In the genomic region with DNA sequence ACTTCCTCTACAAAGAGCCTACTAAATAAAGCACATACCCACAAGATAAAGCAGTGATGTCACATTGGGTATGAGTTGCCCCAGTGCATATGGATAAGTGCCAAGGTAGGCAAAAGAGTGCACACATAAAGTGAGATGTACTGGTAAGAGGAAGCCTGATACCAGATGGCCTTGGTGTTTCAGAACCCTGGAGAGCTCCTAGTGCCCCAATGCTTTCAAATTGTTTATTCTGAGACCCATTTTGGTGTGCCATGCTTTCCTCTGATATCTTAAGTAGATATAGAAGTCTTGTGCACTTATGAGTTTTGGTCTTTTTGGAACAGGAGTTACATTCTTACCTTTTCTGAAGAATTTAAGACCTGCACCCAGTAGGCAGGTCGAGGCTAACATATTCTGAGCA, we compare ENCODE assay signal across 12 mouse cellular contexts.
DNase-seq lines count a peak whose midpoint lies in the region; ATAC-seq and TF ChIP-seq lines count a peak whose summit lies in the region.
"Had no signal": no experiment of that assay in that cellular context is flagged by ENCODE, and none has a peak within 500 bp of the region (broad histone marks: within the 10 kb centered on the region; RNA-seq: fewer than 3 reads in every experiment).

No protein-coding gene starts in this region.

- no peak for ATAC-seq in lung, embryonic 14.5 days (ENCODE audit: insufficient read depth)
- no peak for ATAC-seq in lung, postnatal 0 days
- ATAC-seq: intestine, embryonic 16.5 days had no signal

- no peak overlapping the region for H3K9ac ChIP-seq in lung, embryonic 14.5 days
- no peak overlapping the region for H3K9ac ChIP-seq in lung, postnatal 0 days (replicated peaks; ENCODE audit: low read depth)
- H3K9ac ChIP-seq: liver, embryonic 13.5 days; neural tube, embryonic 13.5 days had no signal

- no peak overlapping the region for H3K27ac ChIP-seq in lung, embryonic 14.5 days (ENCODE audit: low read depth)
- no peak overlapping the region for H3K27ac ChIP-seq in lung, postnatal 0 days (ENCODE audit: low read length)
- H3K27ac ChIP-seq in limb, embryonic 10.5 days: no peak overlapping the region
- H3K27ac ChIP-seq: liver, embryonic 13.5 days; neural tube, embryonic 13.5 days had no signal

- H3K27me3 ChIP-seq in lung, embryonic 14.5 days (ENCODE audit: insufficient read depth, low read length): no peaks in the 10 kb centered on the region
- H3K27me3 ChIP-seq in lung, postnatal 0 days (replicated peaks; ENCODE audit: insufficient read depth, low read length): no peaks in the 10 kb centered on the region
- peaks cover 62% of the 10 kb centered on the region for H3K27me3 ChIP-seq in limb, embryonic 10.5 days (ENCODE audit: low read depth, poor library complexity, severe bottlenecking)
- H3K27me3 ChIP-seq: liver, embryonic 13.5 days had no signal

- peak; percentile 70 for DNase-seq in lung, embryonic 14.5 days
- no peak for DNase-seq in lung, postnatal 0 days (ENCODE audit: low spot score)
- peak; percentile 33 for DNase-seq in MEL-GATA-1-ER (ENCODE audit: extremely low read depth, low read depth)
- peak; percentile 35 to 43 for DNase-seq in adrenal gland, postnatal 36 days
- peak; percentile 35 for DNase-seq in limb, embryonic 10.5 days (ENCODE audit: low spot score)
- DNase-seq in ovary, postnatal 36 days (ENCODE audit: low spot score): no peak
- no peak for DNase-seq in ovary, postnatal 10 days (ENCODE audit: low spot score)
- DNase-seq: cerebellum, adult 18-20 months; liver, embryonic 13.5 days; thymus, adult 18-20 months had no signal

- 47% methylated on average over 1 of the region's 1 CpGs for WGBS in lung, embryonic 14.5 days
- 46% methylated on average over 1 of the region's 1 CpGs for WGBS in lung, postnatal 0 days
- 47% methylated on average over 1 of the region's 1 CpGs for WGBS in limb, embryonic 10.5 days

- H3K4me1 ChIP-seq in lung, embryonic 14.5 days (ENCODE audit: insufficient read depth): no peaks in the 10 kb centered on the region
- no peaks in the 10 kb centered on the region for H3K4me1 ChIP-seq in lung, postnatal 0 days (ENCODE audit: insufficient read depth, low read depth, low read length)
- H3K4me1 ChIP-seq in limb, embryonic 10.5 days: no peaks in the 10 kb centered on the region
- H3K4me1 ChIP-seq: liver, embryonic 13.5 days; neural tube, embryonic 13.5 days had no signal

- no peak for TF ChIP-seq CTCF in lung, embryonic 14.5 days (IDR thresholded peaks at IDR 0.05; ENCODE audit: low read depth)
- TF ChIP-seq CTCF in lung, postnatal 0 days (IDR thresholded peaks at IDR 0.05): no peak

- no peak for TF ChIP-seq EP300 in lung, postnatal 0 days (IDR thresholded peaks at IDR 0.05)

- no peaks in the 10 kb centered on the region for H3K36me3 ChIP-seq in lung, embryonic 14.5 days (ENCODE audit: insufficient read depth)
- H3K36me3 ChIP-seq in lung, postnatal 0 days (ENCODE audit: insufficient read depth, low read length): no peaks in the 10 kb centered on the region
- H3K36me3 ChIP-seq in limb, embryonic 10.5 days: no peaks in the 10 kb centered on the region
- H3K36me3 ChIP-seq: liver, embryonic 13.5 days; neural tube, embryonic 13.5 days had no signal

- H3K9me3 ChIP-seq in lung, embryonic 14.5 days (ENCODE audit: low read depth, low read length): no peaks in the 10 kb centered on the region
- H3K9me3 ChIP-seq in lung, postnatal 0 days (ENCODE audit: low read length): no peaks in the 10 kb centered on the region
- H3K9me3 ChIP-seq in limb, embryonic 10.5 days (replicated peaks): no peaks in the 10 kb centered on the region
- H3K9me3 ChIP-seq: liver, embryonic 13.5 days; neural tube, embryonic 13.5 days had no signal

- no peak overlapping the region for H3K4me3 ChIP-seq in lung, embryonic 14.5 days (ENCODE audit: low read depth, low read length)
- no peak overlapping the region for H3K4me3 ChIP-seq in lung, postnatal 0 days (ENCODE audit: low read depth, low read length)
- H3K4me3 ChIP-seq in limb, embryonic 10.5 days: no peak overlapping the region
- H3K4me3 ChIP-seq: liver, embryonic 13.5 days; neural tube, embryonic 13.5 days had no signal

- no peak overlapping the region for H3K4me2 ChIP-seq in lung, embryonic 14.5 days
- H3K4me2 ChIP-seq in lung, postnatal 0 days (replicated peaks; ENCODE audit: low read depth, low read length): no peak overlapping the region
- H3K4me2 ChIP-seq: liver, embryonic 13.5 days; neural tube, embryonic 13.5 days had no signal

Comparison
In these comparisons a context has a peak if more than half of its experiments do, and no peak if none do; other contexts are left out.
1. DNase-seq: peak in lung, embryonic 14.5 days (single experiment), MEL-GATA-1-ER (single experiment), adrenal gland, postnatal 36 days (2 of 2) and limb, embryonic 10.5 days (single experiment); none in lung, postnatal 0 days (single experiment), ovary, postnatal 36 days (single experiment) and ovary, postnatal 10 days (single experiment).